Mouse (Mus musculus): ENCODE measurements around the gene Comt. TPM values are rescaled to one million over a fixed set of nuclear protein-coding genes. Genes with fewer than 3 reads are reported as not detected.

The Comt gene
- polyA plus RNA-seq, 1 experiment, result 155 TPM

- H3K27ac ChIP-seq (ENCODE audit: insufficient read depth, low read length), result no peak overlapping the region
- H3K4me3 ChIP-seq (ENCODE audit: insufficient read depth, low read length), result no peak overlapping the region
- TF ChIP-seq CTCF (IDR thresholded peaks at IDR 0.05; ENCODE audit: extremely low read depth, insufficient read depth, low read length), result no peak
- TF ChIP-seq POLR2A (IDR thresholded peaks at IDR 0.05; ENCODE audit: extremely low read depth, insufficient read depth, low read length), result no peak
- peaks cover 7% of the 10 kb centered on the region for H3K4me1 ChIP-seq (ENCODE audit: control insufficient read depth, insufficient read depth, low read length)
These were observed 34.2 kb upstream of the Comt start for GRCm38 (mm10) chr16:18460826-18461225.

GRCm38 (mm10) chr16:18459955-18460370 lies 33.3 kb upstream of the Comt start:
- no peak for TF ChIP-seq CTCF (IDR thresholded peaks at IDR 0.05; ENCODE audit: extremely low read depth, insufficient read depth, low read length)
- no peak for TF ChIP-seq POLR2A (IDR thresholded peaks at IDR 0.05; ENCODE audit: extremely low read depth, insufficient read depth, low read length)
- Histone ChIP-seq H3K27ac (ENCODE audit: insufficient read depth, low read length) (no peak overlapping the region), H3K4me1 (ENCODE audit: control insufficient read depth, insufficient read depth, low read length) (peaks cover 7% of the 10 kb centered on the region), H3K4me3 (ENCODE audit: insufficient read depth, low read length) (no peak overlapping the region)

- TF ChIP-seq CTCF (IDR thresholded peaks at IDR 0.05; ENCODE audit: extremely low read depth, insufficient read depth, low read length) (no peak), POLR2A (IDR thresholded peaks at IDR 0.05; ENCODE audit: extremely low read depth, insufficient read depth, low read length) (no peak)
- Histone ChIP-seq H3K27ac (ENCODE audit: insufficient read depth, low read length) (no peak overlapping the region), H3K4me3 (ENCODE audit: insufficient read depth, low read length) (no peak overlapping the region), H3K4me1 (ENCODE audit: control insufficient read depth, insufficient read depth, low read length) (peaks cover 4% of the 10 kb centered on the region)
These were observed 32.8 kb upstream of the Comt start for GRCm38 (mm10) chr16:18459335-18459954.

GRCm38 (mm10) chr16:18458661-18459060 lies 32.0 kb upstream of the Comt start:
- Histone ChIP-seq H3K27ac (ENCODE audit: insufficient read depth, low read length) (no peak overlapping the region), H3K4me3 (ENCODE audit: insufficient read depth, low read length) (no peak overlapping the region), H3K4me1 (ENCODE audit: control insufficient read depth, insufficient read depth, low read length) (peaks cover 2% of the 10 kb centered on the region; the same call in 1 of the 2 replicates)
- TF ChIP-seq CTCF (IDR thresholded peaks at IDR 0.05; ENCODE audit: extremely low read depth, insufficient read depth, low read length) (no peak), POLR2A (IDR thresholded peaks at IDR 0.05; ENCODE audit: extremely low read depth, insufficient read depth, low read length) (no peak)

GRCm38 (mm10) chr16:18455407-18455806 lies 28.8 kb upstream of the Comt start:
- TF ChIP-seq POLR2A (IDR thresholded peaks at IDR 0.05; ENCODE audit: extremely low read depth, insufficient read depth, low read length), result no peak
- no peak overlapping the region for H3K4me3 ChIP-seq (ENCODE audit: insufficient read depth, low read length)
- no peak overlapping the region for H3K27ac ChIP-seq (ENCODE audit: insufficient read depth, low read length)
- peaks cover 11% of the 10 kb centered on the region for H3K4me1 ChIP-seq (ENCODE audit: control insufficient read depth, insufficient read depth, low read length)

GRCm38 (mm10) chr16:18453846-18454245 lies 27.2 kb upstream of the Comt start:
- TF ChIP-seq CTCF (IDR thresholded peaks at IDR 0.05; ENCODE audit: extremely low read depth, insufficient read depth, low read length) (no peak), POLR2A (IDR thresholded peaks at IDR 0.05; ENCODE audit: extremely low read depth, insufficient read depth, low read length) (no peak)
- Histone ChIP-seq H3K4me3 (ENCODE audit: insufficient read depth, low read length) (no peak overlapping the region), H3K4me1 (ENCODE audit: control insufficient read depth, insufficient read depth, low read length) (peaks cover 11% of the 10 kb centered on the region), H3K27ac (ENCODE audit: insufficient read depth, low read length) (no peak overlapping the region)

GRCm38 (mm10) chr16:18452361-18452862 lies 25.8 kb upstream of the Comt start:
- Histone ChIP-seq H3K4me3 (ENCODE audit: insufficient read depth, low read length) (no peak overlapping the region), H3K4me1 (ENCODE audit: control insufficient read depth, insufficient read depth, low read length) (peaks cover 11% of the 10 kb centered on the region), H3K27ac (ENCODE audit: insufficient read depth, low read length) (peak overlapping the region; percentile 74)
- no peak for TF ChIP-seq POLR2A (IDR thresholded peaks at IDR 0.05; ENCODE audit: extremely low read depth, insufficient read depth, low read length)
- TF ChIP-seq CTCF (IDR thresholded peaks at IDR 0.05; ENCODE audit: extremely low read depth, insufficient read depth, low read length), result no peak

- TF ChIP-seq POLR2A (IDR thresholded peaks at IDR 0.05; ENCODE audit: extremely low read depth, insufficient read depth, low read length) (no peak), CTCF (IDR thresholded peaks at IDR 0.05; ENCODE audit: extremely low read depth, insufficient read depth, low read length) (no peak)
- Histone ChIP-seq H3K27ac (ENCODE audit: insufficient read depth, low read length) (peak overlapping the region; percentile 74), H3K4me1 (ENCODE audit: control insufficient read depth, insufficient read depth, low read length) (peaks cover 11% of the 10 kb centered on the region), H3K4me3 (ENCODE audit: insufficient read depth, low read length) (no peak overlapping the region)
These were observed 25.0 kb upstream of the Comt start for GRCm38 (mm10) chr16:18451486-18452181.

GRCm38 (mm10) chr16:18449005-18449404 lies 22.4 kb upstream of the Comt start:
- Histone ChIP-seq H3K4me3 (ENCODE audit: insufficient read depth, low read length) (no peak overlapping the region), H3K4me1 (ENCODE audit: control insufficient read depth, insufficient read depth, low read length) (peaks cover 11% of the 10 kb centered on the region), H3K27ac (ENCODE audit: insufficient read depth, low read length) (no peak overlapping the region)
- no peak for TF ChIP-seq POLR2A (IDR thresholded peaks at IDR 0.05; ENCODE audit: extremely low read depth, insufficient read depth, low read length)
- no peak for TF ChIP-seq CTCF (IDR thresholded peaks at IDR 0.05; ENCODE audit: extremely low read depth, insufficient read depth, low read length)

- no peak overlapping the region for H3K27ac ChIP-seq (ENCODE audit: insufficient read depth, low read length)
- H3K4me3 ChIP-seq (ENCODE audit: insufficient read depth, low read length), result no peak overlapping the region
- TF ChIP-seq CTCF (IDR thresholded peaks at IDR 0.05; ENCODE audit: extremely low read depth, insufficient read depth, low read length) (no peak), POLR2A (IDR thresholded peaks at IDR 0.05; ENCODE audit: extremely low read depth, insufficient read depth, low read length) (no peak)
- H3K4me1 ChIP-seq (ENCODE audit: control insufficient read depth, insufficient read depth, low read length), result peaks cover 11% of the 10 kb centered on the region
These were observed 21.5 kb upstream of the Comt start for GRCm38 (mm10) chr16:18448104-18448503.

All from cortical plate, adult 2 months (tissue).